Mouse (Mus musculus) right cerebral cortex, postnatal 36 days (tissue): Measurements from ENCODE around the gene Mylk2.
A peak's percentile ranks its signal among the peaks of the same experiment; 100 is the strongest.

Experiments
- DNase-seq, 2 experiments: peaks; one replicate each; pipeline ENCODE4 v3.0.0; 2022; ENCODE audit warnings: low spot score in 2 of 2, mixed read lengths in 1 of 2

Gene Mylk2

DNA sequence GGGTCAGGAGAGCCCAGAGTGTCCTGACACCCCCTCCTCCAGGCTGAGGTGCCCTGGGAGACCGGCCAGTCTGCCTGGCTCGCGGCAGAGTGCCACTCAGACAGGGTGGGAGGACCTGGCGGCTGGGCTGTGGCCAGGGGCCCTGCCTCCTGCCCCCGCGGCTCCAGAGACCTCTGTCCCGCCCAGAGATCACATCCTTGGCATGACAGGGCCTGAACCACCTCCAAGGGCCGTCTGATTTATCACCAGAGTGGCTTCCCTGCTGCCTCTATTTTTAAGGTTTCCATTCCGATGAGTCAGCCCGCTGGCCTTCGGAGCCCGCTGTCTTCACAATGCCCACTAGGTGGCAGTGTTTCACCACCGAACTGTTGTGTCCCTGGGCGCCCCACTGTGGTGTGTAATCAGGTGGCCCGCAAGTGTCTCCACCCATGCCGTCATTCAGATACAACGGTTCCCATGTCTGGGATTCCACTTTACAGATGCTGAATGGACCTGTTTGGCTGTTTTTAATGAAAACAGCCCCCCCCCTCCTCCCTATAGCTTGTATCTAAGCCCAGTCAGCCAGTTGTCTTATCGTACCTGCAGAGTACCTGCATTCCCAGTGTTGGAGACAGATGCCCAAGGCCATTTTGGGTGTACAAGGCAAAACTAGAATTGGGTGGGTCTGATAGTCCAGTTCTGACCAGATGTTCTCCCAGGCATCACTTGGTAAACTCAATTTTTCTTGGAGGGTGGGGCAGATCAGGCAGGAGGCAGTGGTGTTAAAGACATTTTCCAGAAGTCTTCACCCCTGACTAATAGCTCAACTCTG lies 3.4 kb downstream of the Mylk2 start:
- peak; percentile 79 to 82 for DNase-seq

DNA sequence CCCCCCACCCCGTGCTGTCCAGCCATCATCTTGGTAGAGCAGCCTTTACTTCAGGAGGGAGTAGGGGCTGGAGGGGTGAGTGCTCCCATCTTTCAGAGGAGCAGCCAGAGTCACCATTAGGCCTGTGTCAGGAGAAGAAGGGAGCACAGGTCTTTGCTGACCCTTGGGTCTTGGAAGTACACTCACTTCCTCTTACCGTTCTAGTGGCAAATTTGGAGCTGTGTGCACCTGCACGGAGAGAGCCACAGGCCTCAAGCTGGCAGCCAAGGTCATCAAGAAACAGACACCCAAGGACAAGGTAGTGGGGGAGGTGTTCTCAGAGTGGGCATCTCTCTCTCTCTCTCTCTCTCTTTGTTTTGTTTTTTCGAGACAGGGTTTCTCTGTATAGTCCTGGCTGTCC lies 4.3 kb downstream of the Mylk2 start:
- DNase-seq: no peak

DNA sequence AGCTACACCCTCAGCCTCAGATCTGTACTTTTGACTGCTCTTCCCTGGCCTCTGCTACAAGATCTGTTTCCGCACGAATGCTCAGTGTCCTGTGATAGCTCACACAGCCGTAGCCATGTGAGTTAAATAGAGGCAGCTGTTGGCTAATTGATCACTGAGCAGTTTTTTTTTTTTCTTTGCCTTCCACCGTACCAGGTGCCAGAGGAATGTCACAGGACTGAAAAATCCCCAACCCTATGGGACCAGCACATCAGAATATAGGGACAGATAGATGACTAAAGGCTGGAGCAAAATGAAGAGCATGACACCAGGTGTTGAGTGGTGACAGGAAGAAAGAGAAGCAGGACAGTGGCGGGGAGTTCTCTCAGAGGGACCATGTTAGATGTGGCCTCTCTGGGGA lies 5.0 kb downstream of the Mylk2 start:
- DNase-seq: no peak

DNA sequence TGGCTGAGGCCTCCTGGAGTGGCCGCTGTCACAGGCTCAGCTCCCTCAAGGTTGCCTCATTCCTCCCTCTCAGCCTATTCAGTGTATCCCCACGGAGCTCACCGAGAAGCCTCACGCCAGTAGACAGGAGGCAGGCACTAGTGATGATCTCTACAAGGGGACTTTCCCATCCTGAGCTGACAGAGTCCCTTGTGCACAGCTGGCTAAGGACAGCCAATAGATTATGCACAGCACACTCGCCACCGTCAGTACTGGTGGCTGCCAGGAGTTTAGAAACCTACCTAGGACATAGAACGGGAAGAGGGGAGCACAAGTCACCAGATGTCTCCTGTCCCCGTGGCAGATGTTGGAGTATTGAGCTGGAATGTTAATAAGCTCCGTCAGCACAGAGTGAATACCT lies 6.5 kb downstream of the Mylk2 start:
- no peak for DNase-seq

DNA sequence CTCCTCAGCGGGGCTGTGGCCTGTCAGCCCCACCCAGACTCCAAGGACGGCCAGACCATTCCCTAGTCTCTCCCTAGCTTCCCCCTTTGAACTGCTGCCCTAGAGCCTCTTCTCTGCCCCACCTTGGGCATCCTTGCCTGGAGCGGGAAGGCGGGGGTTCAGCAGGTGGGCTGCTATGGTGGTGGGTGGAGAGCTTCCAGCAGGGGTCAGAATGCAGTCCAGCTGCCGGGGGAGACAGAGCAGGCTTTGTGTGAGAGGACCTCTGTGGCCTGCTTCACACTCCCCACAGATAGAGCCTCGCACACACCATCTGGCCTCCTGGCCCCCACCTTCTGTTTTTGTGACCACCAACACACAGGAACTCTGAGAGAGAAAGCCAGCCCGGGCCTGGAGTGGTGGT lies 11.2 kb downstream of the Mylk2 start:
- DNase-seq: no peak

DNA sequence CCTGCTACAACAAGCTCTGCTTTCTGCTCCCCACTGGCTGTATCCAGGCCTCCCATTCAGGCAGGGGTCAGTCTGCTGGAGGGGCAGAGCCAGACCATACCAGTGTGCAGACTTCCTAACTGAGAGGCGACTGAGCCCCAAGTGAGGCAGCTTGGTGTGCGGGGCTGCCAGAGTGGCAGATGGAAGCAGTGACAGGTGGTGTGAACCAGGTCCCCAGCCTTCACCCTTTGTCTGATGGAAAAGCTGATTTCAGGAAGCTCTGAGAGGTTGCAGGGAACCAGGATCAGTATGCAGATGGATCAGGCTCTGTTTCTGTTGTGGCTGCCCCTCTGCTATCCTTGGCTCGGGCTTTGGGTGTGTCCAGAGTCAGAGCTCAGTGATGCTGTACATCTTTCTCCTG lies 12.5 kb downstream of the Mylk2 start:
- DNase-seq: no peak

DNA sequence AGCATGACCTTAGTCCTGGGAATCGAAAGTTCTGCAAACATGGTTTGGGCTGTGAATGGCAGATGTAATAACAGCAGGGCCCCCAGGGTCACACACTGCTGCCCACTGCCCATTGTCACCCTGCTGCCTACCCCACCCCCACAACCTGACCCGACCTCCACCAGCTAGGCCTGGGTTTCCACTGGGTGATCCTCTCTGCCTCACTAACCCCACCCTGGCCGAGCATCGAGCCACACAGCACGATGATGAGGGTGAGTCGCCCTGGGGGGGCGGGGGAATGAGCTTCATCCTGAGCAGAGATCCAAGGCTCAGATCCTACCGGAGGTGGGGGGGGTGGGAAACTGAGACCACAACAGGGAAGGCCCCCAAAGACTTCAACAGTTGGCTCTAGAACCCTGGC lies 13.0 kb downstream of the Mylk2 start:
- DNase-seq: no peak

DNA sequence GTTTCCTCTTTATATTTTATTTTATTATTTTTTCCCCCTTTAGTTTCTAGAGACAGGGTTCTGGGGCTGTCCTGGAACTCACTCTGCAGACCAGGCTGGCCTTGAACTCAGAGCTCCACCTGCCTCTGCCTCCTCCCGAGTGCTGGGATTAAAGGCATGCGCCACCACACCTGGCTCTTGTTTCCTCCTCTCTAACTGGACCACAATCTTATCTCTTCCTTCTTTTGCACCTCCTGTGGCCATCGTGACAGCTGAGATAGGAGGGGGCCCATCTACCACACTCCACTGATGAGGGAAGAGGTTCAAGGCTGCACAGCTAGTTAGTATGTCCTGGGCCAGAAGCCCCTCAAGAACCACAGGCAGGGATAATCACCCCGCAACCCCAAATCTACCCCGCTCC lies 13.4 kb downstream of the Mylk2 start:
- no peak for DNase-seq

DNA sequence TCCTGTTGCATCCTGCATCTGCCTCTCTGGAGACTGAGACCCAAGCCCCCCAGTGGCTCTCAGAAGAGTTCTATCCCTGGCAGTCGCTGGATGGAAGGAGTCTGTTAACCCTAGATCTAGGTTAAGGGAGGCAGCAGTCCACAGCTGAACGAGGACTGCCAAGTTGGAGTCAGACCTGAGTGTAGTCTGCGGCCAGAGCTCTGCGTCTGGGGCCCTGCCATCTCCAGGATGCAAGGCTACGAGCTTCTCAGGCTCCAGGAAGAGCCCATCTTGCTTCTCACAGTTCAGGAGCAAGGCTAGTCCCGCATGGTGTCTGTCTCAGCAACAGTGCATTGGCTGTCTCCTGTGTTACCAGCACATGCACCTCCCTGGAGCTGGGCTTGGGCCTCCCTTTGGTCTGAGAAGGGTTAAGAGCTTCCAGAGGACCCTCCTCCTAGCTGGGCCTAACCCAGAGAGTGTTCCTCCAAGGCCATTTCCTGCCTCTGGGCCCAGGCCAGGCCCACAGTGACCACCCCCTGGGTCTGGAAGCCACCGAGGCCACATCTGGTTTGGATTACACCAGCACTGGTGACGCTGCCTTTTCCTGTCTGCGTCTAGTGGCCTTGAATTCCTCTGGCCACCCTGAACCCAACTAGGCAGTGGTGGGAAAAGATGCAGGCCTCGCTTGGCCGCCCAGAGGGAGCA lies 14.2 kb downstream of the Mylk2 start:
- DNase-seq: no peak

DNA sequence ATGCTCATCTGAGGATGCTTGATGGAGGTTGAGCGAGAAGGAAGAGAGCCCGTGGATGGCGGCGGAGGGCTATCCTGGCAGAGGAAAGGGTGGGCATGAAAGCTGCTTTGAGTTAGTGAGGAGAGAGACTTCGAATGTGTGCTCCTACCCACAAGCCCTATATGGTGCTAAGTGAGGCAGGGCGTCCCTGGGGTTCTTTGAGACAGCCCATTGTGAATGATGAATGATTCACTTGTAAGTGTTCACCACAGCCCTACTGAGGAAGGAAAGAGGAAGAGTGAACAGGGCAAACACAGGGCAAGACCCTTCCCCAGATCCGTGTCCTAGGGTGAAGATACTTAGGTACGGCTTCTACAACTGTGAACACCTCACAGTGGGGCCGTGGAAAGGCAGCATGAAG lies 15.7 kb downstream of the Mylk2 start:
- DNase-seq: no peak

DNA sequence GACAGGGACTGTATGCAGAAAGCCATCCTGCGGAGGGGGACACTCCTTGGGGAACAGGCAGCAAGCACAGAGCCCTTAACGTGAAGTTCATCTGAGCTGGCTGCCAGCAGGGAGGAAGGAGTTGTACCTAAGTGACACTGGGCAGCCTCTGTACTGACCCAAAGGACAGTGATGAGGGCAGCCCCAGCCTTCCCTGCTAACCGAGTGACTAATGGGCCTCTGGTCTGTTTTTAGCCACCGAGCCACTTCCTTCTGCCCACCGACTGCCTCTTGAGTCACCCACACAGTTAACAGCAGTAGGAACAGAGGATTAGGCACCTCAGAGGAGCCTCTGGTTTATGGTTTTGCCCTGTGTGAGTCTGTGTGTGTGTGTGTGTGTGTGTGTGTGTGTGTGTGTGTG lies 16.2 kb downstream of the Mylk2 start:
- no peak for DNase-seq

DNA sequence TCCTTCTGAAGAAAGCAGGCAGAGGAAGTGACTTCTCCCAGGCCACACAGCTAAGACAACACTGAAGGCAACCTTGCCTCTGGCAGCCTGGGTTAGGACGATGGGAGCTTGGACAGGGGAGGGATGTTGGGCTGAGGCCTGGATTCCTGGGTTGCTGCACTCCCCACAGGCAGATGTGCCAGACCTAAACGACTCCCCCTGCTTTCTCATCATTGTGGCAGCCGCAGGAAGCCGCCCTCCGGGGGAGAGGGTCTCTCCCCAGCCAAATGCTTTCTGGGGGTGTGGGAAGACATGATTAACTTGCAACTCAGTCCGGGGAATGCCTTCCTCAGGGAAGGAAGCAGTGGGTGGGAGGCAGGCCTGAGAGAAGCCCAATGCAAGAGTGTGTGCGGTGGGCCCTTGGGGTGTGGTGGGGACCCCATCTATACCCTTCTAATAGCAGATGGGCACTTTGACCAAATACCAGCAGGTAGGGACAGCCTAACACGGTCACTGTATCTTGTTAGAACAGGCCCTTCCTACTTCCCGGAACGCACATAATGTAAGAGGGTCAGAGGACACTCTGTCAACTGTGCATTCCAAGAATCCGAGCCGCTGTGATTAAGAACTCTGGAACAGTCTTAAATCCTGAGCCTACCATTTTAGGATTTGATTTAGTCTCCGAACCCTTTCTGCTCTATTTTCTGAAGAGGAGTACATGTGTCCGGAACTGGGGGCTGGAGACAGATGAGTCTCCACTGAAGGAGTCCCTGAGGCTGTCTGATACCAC lies 17.3 kb downstream of the Mylk2 start:
- no peak for DNase-seq

DNA sequence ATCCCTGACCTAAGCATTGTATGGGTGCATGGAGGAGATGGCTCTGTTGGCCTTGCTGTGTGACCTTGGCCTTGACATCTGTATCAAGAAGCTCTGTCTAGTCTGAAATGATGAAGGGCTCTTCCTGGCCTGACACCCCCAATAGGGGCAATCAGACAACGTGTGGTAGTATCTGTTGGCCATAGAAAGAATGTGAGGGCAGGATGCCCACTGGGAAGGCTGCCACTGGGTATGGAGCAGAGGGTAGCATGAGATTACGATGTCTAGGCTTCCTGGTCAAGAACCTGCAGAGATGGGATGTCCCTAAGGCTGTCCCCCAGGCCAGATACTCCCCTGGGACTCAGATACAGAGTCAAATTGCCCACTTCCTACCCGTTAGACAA lies 17.8 kb downstream of the Mylk2 start:
- no peak for DNase-seq

DNA sequence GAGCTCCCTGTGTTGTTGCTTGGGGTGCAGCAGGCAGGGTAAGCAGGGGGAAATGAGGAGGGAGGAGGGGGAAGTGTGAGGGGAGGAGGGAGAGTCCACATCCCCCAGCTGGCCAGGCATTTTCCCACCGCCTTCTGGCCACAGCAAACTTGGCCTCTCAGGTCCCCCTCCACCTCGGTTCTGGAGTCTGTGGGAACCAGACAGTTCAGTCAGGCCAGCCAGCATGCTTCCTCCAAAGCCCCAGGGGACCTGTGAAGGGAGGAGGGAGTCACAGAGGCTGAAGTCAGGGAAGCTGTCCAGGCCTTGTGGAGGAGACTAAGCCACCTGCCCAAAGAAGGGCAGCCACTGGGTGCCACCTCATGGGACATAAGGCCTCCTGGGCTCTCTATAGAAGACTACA lies 19.1 kb downstream of the Mylk2 start:
- no peak for DNase-seq

DNA sequence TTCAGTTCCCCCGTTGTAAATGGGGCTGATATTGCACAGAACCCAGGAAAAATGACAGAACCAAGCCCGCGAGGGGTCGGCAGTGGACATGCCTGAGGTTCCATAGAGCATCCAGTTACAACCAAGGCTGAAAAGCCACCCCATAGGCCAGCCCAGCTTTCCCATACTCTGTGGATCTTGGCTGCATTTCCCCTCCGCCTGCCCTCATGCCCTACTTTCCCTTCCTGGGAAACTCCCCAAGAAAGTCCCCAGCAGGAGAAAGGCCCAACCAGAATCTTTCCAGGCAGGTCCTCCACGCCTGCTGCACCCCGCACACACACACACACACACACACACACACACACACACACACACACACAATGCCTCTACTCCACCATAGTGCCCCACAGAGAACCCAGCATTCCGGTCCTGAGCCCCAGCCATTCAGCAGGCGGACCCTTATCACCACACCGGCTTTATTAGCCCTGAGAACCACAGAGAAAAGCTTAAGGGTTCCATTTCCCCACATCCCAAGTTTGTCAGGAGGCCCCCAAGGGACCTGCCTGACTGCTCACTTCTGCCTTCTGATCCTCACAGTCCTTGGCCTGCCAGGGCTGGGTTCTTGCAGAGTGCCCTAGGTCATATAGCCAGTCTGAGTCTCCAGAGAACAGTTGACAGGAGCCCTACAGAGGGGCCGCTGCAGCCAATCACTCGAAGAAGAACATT lies 20.5 kb downstream of the Mylk2 start:
- DNase-seq: no peak

DNA sequence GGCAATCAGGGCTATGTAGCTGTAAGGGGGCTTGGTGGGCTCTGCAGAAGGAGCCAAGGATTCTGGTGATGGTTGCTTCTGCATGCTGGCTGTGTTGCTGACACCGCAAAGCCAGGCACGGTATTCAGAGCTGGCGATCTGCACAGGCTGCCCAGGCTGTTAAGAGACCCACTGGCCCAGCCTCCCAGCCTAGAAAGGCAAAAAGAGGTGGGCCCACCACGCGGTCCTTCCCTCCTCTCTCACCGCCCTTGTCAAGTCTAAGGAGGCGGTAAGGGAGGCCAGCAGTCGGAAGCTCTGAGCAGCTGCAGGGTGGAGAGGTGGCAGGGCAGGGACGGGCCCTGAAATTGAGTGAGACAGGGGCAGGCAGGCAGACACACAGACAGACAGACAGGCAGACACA lies 21.9 kb downstream of the Mylk2 start, which contains the start of gene Foxs1:
Gene Foxs1, minus strand, starts transcription at position 161 of the 400 bp plus-strand sequence.
- DNase-seq: no peak

DNA sequence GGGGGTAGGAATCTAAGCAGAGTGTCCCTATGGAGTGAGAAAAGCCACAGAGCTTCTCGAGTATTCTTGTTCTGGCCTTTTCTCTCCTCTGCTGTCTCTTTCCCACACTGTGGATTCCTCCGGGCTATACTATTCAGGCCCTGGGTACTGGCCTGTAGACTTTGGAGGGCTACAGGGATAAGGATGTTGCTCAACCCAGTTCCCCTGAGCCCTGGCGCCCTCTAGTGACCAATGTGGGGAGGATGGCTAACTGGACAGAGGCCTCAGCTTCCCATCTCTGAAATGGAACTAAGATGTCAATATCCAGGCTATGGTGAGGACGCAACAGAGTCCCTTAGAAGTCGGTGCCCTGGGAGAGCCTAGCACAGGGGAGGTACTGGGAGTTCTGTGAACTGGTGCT lies 22.5 kb downstream of the Mylk2 start:
- DNase-seq: no peak

DNA sequence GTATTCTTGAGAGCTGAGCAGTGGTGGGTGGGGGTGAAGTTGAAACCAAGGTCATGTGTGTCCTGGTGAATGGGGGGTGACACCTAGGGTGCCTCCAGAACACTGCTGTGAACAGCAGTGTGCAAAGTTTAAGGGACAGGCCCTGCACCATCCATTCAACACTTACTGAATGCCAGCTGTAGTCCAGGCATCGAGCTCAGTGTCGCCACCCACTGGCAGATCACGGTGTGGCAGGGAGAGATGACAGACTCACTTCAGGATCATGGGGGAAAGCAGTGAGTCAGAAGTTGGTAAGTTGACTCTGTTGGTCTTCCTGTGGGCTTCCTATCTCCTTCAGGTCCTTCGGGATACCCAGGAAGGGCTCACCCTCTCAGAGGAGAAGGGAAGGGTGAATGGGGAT lies 28.7 kb downstream of the Mylk2 start:
- DNase-seq: no peak

DNA sequence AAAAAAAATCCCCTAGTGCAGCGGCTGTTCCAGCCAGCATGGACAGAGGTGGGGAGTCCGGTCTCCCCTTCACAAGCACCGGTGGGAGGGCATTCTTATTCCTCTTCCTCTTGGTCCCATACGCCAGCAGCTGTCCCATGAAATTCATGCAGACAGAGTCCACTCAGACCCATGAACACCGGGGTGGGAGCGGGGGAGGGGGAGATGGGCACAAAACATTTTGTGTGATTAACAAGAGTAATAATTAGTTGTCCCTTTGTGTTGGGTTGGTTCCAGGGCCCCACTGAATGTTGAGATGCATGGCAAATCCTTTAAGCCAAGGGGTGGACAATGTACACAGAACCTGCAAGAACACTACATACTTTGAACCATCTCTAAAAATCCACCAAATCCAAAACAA lies 30.0 kb downstream of the Mylk2 start:
- no peak for DNase-seq

DNA sequence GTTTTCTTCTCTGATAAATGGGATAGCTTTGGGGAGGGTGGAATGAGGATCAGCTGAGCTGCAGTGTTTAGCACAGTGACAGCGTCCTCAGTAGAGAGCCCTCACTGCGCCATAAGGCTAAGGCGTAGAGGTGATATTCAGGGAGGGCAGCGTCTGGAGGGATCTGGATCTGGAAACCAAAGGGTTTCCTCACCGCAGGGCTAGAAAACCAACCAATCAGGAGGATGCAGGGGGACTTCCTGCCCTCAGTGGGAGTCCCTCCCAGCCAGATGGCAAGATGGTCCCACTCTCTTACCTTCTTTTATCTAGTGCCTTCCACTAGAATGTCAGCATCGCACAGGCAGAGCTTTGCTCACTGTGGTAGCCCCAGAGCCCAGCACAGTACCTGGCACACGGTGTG lies 30.6 kb downstream of the Mylk2 start:
- no peak for DNase-seq

DNA sequence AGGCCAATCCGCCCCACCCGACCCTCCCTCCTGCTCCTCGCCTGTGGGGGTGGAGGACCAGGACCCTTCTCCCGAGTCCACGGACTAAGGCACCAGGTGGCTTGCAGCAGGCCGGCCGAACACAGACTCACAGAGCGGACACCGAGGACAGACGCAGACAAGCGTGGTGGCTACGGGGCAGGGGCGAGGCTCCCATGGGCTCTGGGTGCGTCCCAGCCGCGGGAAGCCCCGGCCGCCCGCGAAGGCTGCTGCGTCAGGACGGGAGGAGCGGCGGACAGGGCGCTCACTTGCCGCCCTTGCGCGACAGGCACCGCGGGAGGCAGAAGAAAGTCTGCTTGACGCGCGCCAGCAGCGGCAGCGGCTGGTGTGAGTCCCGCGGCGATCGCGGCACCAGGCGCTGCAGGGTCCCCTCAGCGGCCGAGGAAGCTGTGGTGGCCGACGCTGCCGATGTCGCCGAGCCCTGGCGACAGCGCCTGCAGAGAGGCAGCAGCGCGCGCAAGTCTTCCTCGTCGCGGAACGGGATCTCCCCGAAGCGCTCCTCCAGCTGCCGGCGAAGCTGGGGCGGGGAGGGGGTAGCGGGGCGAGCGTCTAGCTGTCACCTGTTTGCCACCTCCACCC lies 31.9 kb downstream of the Mylk2 start:
- DNase-seq: no peak

DNA sequence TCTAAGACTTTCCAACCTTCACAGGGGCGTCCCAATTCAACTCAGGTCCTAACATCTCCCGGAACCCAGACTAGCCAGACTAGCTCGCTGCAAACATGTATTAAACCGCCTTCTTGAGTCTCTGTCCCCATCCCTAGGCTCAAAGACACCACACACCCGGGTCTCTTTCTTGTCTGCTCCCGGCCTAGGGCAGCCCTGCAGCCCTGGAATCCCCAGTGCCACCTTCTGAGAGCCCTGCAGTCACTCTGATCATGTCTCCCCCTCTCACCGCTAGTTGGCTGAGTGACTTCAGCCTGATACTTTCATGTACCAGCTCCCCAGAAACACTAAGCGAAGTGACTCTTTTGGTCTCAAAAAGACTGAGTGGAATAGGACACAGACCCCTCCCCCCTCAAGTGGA lies 32.4 kb downstream of the Mylk2 start:
- DNase-seq: no peak
